ENCODE assay signal across 26 mouse cellular contexts in the genomic region with DNA sequence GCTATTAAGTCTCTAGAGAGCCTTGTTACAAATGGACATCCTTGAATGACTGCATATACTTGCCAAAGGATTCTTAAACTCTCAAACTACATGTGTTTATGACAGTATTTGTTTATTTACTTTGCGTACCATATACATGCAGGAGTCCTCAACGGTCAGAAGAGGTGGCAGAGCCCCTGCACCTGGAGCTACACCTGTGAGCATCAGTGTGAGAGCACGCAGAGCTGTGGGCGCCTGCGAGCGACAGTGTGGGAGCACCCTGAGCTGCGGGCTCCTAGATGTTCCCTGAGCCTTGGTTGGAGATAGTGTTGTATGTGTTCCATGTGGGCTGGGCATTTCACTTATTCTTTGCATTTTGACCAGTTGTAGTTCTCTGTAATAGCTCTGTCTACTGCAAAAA.
"Had no signal": no experiment of that assay in that cellular context is flagged by ENCODE, and none has a peak within 500 bp of the region (broad histone marks: within the 10 kb centered on the region; RNA-seq: fewer than 3 reads in every experiment).

No protein-coding gene starts in this region.

- H3K4me3 ChIP-seq: gastrocnemius, adult 2 months; heart, embryonic 10.5 days; heart, embryonic 12.5 days; hindbrain, embryonic 10.5 days; hindbrain, embryonic 12.5 days; hindbrain, embryonic 15.5 days; intestine, embryonic 15.5 days; kidney, embryonic 15.5 days; limb, embryonic 13.5 days; limb, embryonic 15.5 days; liver, embryonic 12.5 days had no signal

- DNase-seq: gastrocnemius, adult 2 months; gastrocnemius, postnatal 10 days; gastrocnemius, postnatal 25 days; heart, postnatal 10 days; heart, postnatal 4 days; kidney, adult 11 months; kidney, adult 2 months; kidney, adult 9 months; kidney, postnatal 14 days; kidney, postnatal 36 days; layer of hippocampus, adult 9-11 months; layer of hippocampus, postnatal 36 days; left cerebral cortex, postnatal 4 days had no signal

- H3K4me2 ChIP-seq: heart, embryonic 12.5 days; hindbrain, embryonic 12.5 days; hindbrain, embryonic 15.5 days; intestine, embryonic 15.5 days; kidney, embryonic 15.5 days; limb, embryonic 13.5 days; limb, embryonic 15.5 days; liver, embryonic 12.5 days had no signal

- H3K27me3 ChIP-seq: heart, embryonic 12.5 days; hindbrain, embryonic 12.5 days; hindbrain, embryonic 15.5 days; intestine, embryonic 15.5 days; kidney, embryonic 15.5 days; limb, embryonic 13.5 days; limb, embryonic 15.5 days had no signal

- H3K9ac ChIP-seq: heart, embryonic 12.5 days; hindbrain, embryonic 12.5 days; hindbrain, embryonic 15.5 days; intestine, embryonic 15.5 days; kidney, embryonic 15.5 days; limb, embryonic 13.5 days; limb, embryonic 15.5 days; liver, embryonic 12.5 days; liver, embryonic 14.5 days had no signal

- H3K36me3 ChIP-seq: heart, embryonic 10.5 days; heart, embryonic 12.5 days; hindbrain, embryonic 10.5 days; hindbrain, embryonic 12.5 days; hindbrain, embryonic 15.5 days; intestine, embryonic 15.5 days; kidney, embryonic 15.5 days; limb, embryonic 13.5 days; limb, embryonic 15.5 days; liver, embryonic 12.5 days had no signal

- ATAC-seq: hindbrain, postnatal 0 days; intestine, embryonic 15.5 days; liver, embryonic 12.5 days had no signal

- H3K27ac ChIP-seq: gastrocnemius, adult 2 months; heart, embryonic 10.5 days; hindbrain, embryonic 10.5 days; hindbrain, embryonic 12.5 days; hindbrain, embryonic 15.5 days; hindbrain, postnatal 0 days; intestine, embryonic 15.5 days; kidney, embryonic 15.5 days; kidney, postnatal 0 days; limb, embryonic 13.5 days; limb, embryonic 15.5 days; liver, embryonic 12.5 days; liver, embryonic 14.5 days had no signal

- H3K9me3 ChIP-seq: heart, embryonic 10.5 days; heart, embryonic 12.5 days; hindbrain, embryonic 10.5 days; hindbrain, embryonic 12.5 days; hindbrain, embryonic 15.5 days; intestine, embryonic 15.5 days; limb, embryonic 13.5 days; limb, embryonic 15.5 days; liver, embryonic 12.5 days had no signal
